Mouse (Mus musculus) stomach, postnatal 0 days (tissue): ENCODE results near the gene Ccdc130. TPM values are rescaled to one million over a fixed set of nuclear protein-coding genes. Genes with fewer than 3 reads are reported as not detected.

ENCODE experiments used
- ATAC-seq: fragments of 200-750 bp; cut with Nextera tagmentation; 2 replicates; pipeline ENCODE4 v1.8.0; 2017; ENCODE audit not compliant: low FRiP score, low TSS enrichment
- DNase-seq: peaks from one replicate; pipeline ENCODE4 v3.0.0-alpha.2; 2016; ENCODE audit warnings: low spot score
- H3K27ac ChIP-seq: fragments of 300-500 bp; sonication (generic); replicated peaks from 2 replicates; pipeline ENCODE4 v1.5.1; 2014; ENCODE audit warnings: mild to moderate bottlenecking, control low read depth
- H3K27me3 ChIP-seq: fragments of 300-500 bp; sonication (generic); 2 replicates; pipeline ENCODE4 v1.6.1; 2014; ENCODE audit warnings: low read length; ENCODE audit not compliant: control insufficient read depth, insufficient read depth
- H3K36me3 ChIP-seq: fragments of 300-500 bp; sonication (generic); 2 replicates; pipeline ENCODE4 v1.6.1; 2014; ENCODE audit warnings: low read length, mixed read lengths; ENCODE audit not compliant: control insufficient read depth, insufficient read depth
- H3K4me1 ChIP-seq: fragments of 300-500 bp; sonication (generic); replicated peaks from 2 replicates; pipeline ENCODE4 v1.6.1; 2014; ENCODE audit warnings: antibody characterized with exemption; ENCODE audit not compliant: control insufficient read depth, insufficient read depth
- H3K4me2 ChIP-seq: fragments of 300-500 bp; sonication (generic); replicated peaks from 2 replicates; pipeline ENCODE4 v1.6.1; 2014; ENCODE audit warnings: low read depth, mild to moderate bottlenecking, control low read depth, moderate library complexity
- H3K4me3 ChIP-seq: fragments of 300-500 bp; sonication (generic); 2 replicates; pipeline ENCODE4 v1.5.1; 2014; ENCODE audit warnings: low read depth, low read length, control low read depth
- H3K9ac ChIP-seq: fragments of 300-500 bp; sonication (generic); 2 replicates; pipeline ENCODE4 v1.6.1; 2014; ENCODE audit warnings: mild to moderate bottlenecking, low read length, control low read depth, mixed read lengths
- H3K9me3 ChIP-seq: fragments of 300-500 bp; sonication (generic); 2 replicates; pipeline ENCODE4 v1.6.1; 2016; ENCODE audit warnings: low read length; ENCODE audit not compliant: control insufficient read depth
- CTCF ChIP-seq: IDR thresholded peaks from 2 replicates; pipeline ENCODE4 v1.5.1; 2016; ENCODE audit warnings: antibody characterized with exemption, low read depth, mild to moderate bottlenecking, moderate library complexity
- EP300 ChIP-seq: optimal IDR thresholded peaks from 2 replicates; pipeline ENCODE3; 2016; ENCODE audit warnings: antibody characterized with exemption
- WGBS: fragments of 180-500 bp; shearing (Covaris S2); extraction: QIAGEN DNeasy Blood & Tissue Kit; methylation state at CpG from one replicate; pipeline ENCODE4 v1.1.7; 2014; 5-methylcytosine and 5-hydroxymethylcytosine counted together
- polyA plus RNA-seq: library from polyadenylated mRNA; unstranded; fragments of >200 nt; fragmentation: Nextera tagmentation; extraction: Ambion mirVana; gene quantifications from 2 replicates; pipeline ENCODE4 v1.2.1, GENCODE M21; 2015

Ccdc130 gene
- polyA plus RNA-seq, 1 experiment from 2014 or later = 10.4 TPM

DNA sequence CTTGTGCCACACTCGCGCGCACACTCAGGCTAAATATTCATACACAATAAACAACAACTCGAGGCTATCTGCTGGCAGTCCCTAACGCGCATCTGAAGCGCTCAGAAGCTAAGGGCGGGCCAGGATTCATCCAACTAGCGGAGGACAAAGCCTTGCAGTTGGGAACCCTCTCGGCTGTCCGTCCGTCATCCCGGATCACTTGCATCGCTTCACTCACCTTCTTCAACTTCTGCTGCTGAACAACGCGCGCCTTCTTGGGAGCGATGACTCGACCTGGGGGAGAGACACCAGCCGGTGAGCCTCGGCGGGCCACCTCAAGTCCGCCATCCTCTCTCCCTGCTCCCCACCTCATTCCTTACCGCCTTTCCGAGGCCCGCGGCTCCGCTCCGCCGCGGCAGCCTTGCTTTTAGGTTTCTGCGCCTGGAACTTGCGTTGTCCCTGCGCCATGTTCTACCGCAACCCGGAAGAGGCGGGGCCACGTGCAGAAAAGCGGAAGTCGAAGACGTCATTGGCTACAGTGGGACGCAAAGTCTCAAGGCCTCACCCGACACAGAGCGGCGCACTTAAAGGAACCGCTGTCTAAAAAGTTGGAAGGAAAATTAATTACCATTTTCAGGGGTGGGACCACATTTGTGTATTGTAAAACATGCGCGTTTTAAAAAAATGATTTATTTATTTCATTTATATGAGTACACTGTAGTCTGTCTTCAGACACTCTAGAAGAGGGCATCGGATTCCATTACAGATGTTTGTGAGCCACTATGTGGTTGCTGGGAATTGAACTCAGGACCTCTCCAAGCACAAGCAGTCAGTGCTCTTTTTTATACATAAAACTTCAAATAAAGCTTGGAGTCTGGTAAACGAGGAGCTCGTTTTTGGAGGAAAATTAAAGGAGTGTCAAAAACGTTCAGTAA lies 20.7 kb downstream of the Ccdc130 start, which contains the start of gene D8Ertd738e:
Gene D8Ertd738e, minus strand, starts transcription at position 463 of the 914 bp plus-strand sequence.
- H3K4me3 ChIP-seq = peak within 1 kb of the TSS; percentile 93
- no peaks in the 10 kb centered on the region for H3K27me3 ChIP-seq
- H3K4me2 ChIP-seq = peak within 1 kb of the TSS; percentile 74
- TF ChIP-seq EP300 (no peak), CTCF (peak; percentile 29; the same call in 1 of the 2 replicates)
- ATAC-seq (peak; percentile 92), DNase-seq (peak; percentile 92)
- H3K9me3 ChIP-seq = no peaks in the 10 kb centered on the region
- WGBS = 3% methylated on average over 52 of the region's 52 CpGs
- peaks cover 23% of the 10 kb centered on the region for H3K36me3 ChIP-seq
- H3K27ac ChIP-seq = peak within 1 kb of the TSS; percentile 91
- H3K9ac ChIP-seq = peak within 1 kb of the TSS; percentile 89
- H3K4me1 ChIP-seq = no peaks in the 10 kb centered on the region

DNA sequence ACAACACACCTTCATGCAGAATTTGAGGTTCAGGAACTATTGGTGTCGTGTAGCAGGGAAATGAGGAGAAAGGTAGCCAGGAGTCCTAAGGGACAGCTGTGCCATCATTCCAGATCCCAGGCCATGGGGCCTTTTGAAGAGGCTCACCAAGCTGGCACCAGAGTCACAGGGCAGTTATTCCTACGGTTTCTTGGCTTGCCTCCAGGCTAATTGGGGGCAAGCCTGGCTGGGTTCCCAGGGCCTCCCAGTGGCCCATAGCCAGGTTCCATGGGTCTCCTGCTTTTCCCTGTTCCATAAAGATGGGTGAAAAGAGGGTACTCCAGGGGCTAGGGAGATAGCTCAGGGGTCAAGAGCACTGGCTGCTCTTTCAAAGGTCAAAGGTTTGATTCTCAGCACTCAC lies 28.4 kb downstream of the Ccdc130 start:
- no peaks in the 10 kb centered on the region for H3K4me1 ChIP-seq
- no peak overlapping the region for H3K4me3 ChIP-seq
- no peak overlapping the region for H3K9ac ChIP-seq
- H3K36me3 ChIP-seq = peaks cover 12% of the 10 kb centered on the region
- no peaks in the 10 kb centered on the region for H3K9me3 ChIP-seq
- H3K27ac ChIP-seq = no peak overlapping the region
- H3K4me2 ChIP-seq = no peak overlapping the region
- ATAC-seq (no peak), DNase-seq (no peak)
- H3K27me3 ChIP-seq = no peaks in the 10 kb centered on the region
- 54% methylated on average over 2 of the region's 2 CpGs for WGBS
- TF ChIP-seq CTCF (no peak), EP300 (no peak)

DNA sequence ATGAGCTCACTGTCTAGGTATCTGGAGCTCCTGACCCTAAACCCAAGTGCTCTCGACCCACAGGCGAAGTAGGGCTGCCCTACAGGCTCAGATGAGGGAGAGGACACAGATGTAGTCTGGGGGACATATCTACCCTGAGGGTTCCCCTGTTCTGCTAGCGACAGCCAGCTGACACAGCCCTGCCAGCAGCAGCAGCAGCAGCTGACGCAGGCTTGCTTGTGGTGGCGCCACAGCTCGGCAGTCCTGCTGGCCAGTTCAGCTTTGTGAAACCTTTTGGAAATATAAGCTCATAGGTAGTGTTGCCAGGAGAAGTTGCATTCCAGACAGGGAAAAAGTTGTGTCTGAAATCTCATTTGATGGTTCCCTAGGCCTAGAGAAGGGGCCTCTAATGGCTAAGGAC lies 29.0 kb downstream of the Ccdc130 start:
- H3K27ac ChIP-seq = no peak overlapping the region
- no peaks in the 10 kb centered on the region for H3K9me3 ChIP-seq
- TF ChIP-seq CTCF (no peak), EP300 (no peak)
- no peaks in the 10 kb centered on the region for H3K27me3 ChIP-seq
- no peak overlapping the region for H3K9ac ChIP-seq
- H3K4me2 ChIP-seq = no peak overlapping the region
- H3K36me3 ChIP-seq = peaks cover 8% of the 10 kb centered on the region
- no peak overlapping the region for H3K4me3 ChIP-seq
- DNase-seq = no peak
- no peak for ATAC-seq
- WGBS = 59% methylated on average over 6 of the region's 6 CpGs
- no peaks in the 10 kb centered on the region for H3K4me1 ChIP-seq

- Histone ChIP-seq H3K27ac (peak overlapping the region; percentile 87), H3K36me3 (no peaks in the 10 kb centered on the region), H3K27me3 (no peaks in the 10 kb centered on the region), H3K4me2 (peak overlapping the region; percentile 62), H3K4me1 (0 out of 2 replicates have a peak, but pooled peaks cover 3% of the 10 kb centered on the region), H3K4me3 (peak overlapping the region; percentile 84), H3K9me3 (no peaks in the 10 kb centered on the region), H3K9ac (peak overlapping the region; percentile 70)
- WGBS = 11% methylated on average over 19 of the region's 19 CpGs
- TF ChIP-seq EP300 (no peak), CTCF (no peak)
- DNase-seq (no peak), ATAC-seq (no peak)
Measured at GRCm38 (mm10) chr8:84237542-84238229, 32.5 kb downstream of the Ccdc130 start.

DNA sequence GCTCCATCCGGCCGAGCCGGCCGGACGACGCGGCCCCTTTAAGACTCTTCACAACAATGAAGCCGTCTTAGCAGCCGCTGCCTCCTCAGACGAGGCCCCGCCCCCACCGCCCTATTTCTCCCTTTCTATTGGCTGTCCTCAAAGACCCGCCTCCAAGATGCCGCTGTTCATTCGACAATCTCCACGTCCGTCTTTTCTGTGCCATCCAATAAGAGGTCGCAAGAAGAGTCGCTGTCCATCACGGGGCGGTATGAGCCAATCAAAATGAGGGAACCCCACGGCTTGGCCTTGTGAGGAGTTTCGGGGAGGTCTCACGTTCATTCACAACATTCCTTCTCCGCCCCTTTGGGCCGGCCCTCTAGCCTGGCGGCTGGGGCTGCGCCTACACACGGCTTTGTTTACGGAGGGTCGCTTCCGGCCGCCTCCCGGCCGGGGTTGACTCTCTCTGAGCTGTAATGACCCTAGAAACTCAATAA lies 33.1 kb downstream of the Ccdc130 start, which contains the start of gene Zswim4:
Gene Zswim4, minus strand, starts transcription at position 58 of the 476 bp plus-strand sequence.
- H3K27me3 ChIP-seq = no peaks in the 10 kb centered on the region
- H3K4me3 ChIP-seq = peak within 1 kb of the TSS; percentile 84
- under 1% methylated on average over 35 of the region's 35 CpGs for WGBS
- peak within 1 kb of the TSS; percentile 97 for H3K9ac ChIP-seq
- ATAC-seq = peak; percentile 99
- H3K36me3 ChIP-seq = no peaks in the 10 kb centered on the region; the same call in 1 of the 2 replicates
- H3K9me3 ChIP-seq = no peaks in the 10 kb centered on the region
- TF ChIP-seq EP300 (peak; percentile 70), CTCF (peak; percentile 13; the same call in 1 of the 2 replicates)
- H3K27ac ChIP-seq = peak within 1 kb of the TSS; percentile 87
- peak within 1 kb of the TSS; percentile 92 for H3K4me2 ChIP-seq
- H3K4me1 ChIP-seq = 0 out of 2 replicates have a peak, but pooled peaks cover 3% of the 10 kb centered on the region
- peak; percentile 98 for DNase-seq
